Mouse (Mus musculus) G1E (cell line): Measurements from ENCODE around the gene Rad54l2.

Experiments
- CTCF ChIP-seq: IDR thresholded peaks from 2 replicates; pipeline ENCODE4 v1.5.1; 2012; ENCODE audit warnings: low read depth, low read length, inconsistent platforms, mixed read lengths
- TAL1 ChIP-seq: conservative IDR thresholded peaks from 2 replicates; pipeline ENCODE4 v1.6.1; 2012; ENCODE audit warnings: low read depth, low read length, inconsistent platforms, mixed read lengths

- TF ChIP-seq CTCF (no peak), TAL1 (no peak)
These were observed 32.6 kb downstream of the Rad54l2 start for GRCm38 (mm10) chr9:106756421-106756820.
